Mouse (Mus musculus): ENCODE measurements around the gene Pitpnm1. TPM values are rescaled to one million over a fixed set of nuclear protein-coding genes. Genes with fewer than 3 reads are reported as not detected.
"Not testable (repeated sequence)": the region's sequence is repeated elsewhere in the genome, so short reads cannot be mapped to it uniquely, and the experiment has no call there.

Gene Pitpnm1
- polyA plus RNA-seq, 1 experiment from 2014 or later: 7.3 TPM

GRCm38 (mm10) chr19:4115816-4116215 is 16.0 kb downstream of the Pitpnm1 start:
- 78% methylated on average over 11 of the region's 11 CpGs for WGBS (ENCODE audit: insufficient replicate concordance)
- no peak overlapping the region for H3K4me3 ChIP-seq (ENCODE audit: low read depth, low read length)

GRCm38 (mm10) chr19:4117006-4117405 is 17.2 kb downstream of the Pitpnm1 start:
- Histone ChIP-seq H3K9ac (ENCODE audit: low read depth, low read length) (no peak overlapping the region), H3K4me3 (ENCODE audit: low read depth, low read length) (no peak overlapping the region), H3K4me2 (ENCODE audit: low read depth, low read length) (no peak overlapping the region), H3K4me1 (ENCODE audit: control insufficient read depth, low read depth, low read length) (peaks cover 34% of the 10 kb centered on the region), H3K36me3 (ENCODE audit: control insufficient read depth, insufficient read depth) (peaks cover 11% of the 10 kb centered on the region), H3K27me3 (ENCODE audit: control insufficient read depth, insufficient read depth, low read depth, low read length) (no peaks in the 10 kb centered on the region), H3K27ac (ENCODE audit: low read length) (no peak overlapping the region), H3K9me3 (replicated peaks; ENCODE audit: control insufficient read depth, low read length) (no peaks in the 10 kb centered on the region)
- ATAC-seq (ENCODE audit: low read depth): no peak
- 87% methylated on average over 7 of the region's 7 CpGs for WGBS (ENCODE audit: insufficient replicate concordance)

More at GRCm38 (mm10) chr19:4115816-4116215, 16.0 kb downstream of the Pitpnm1 start:
- Histone ChIP-seq H3K36me3 (ENCODE audit: control insufficient read depth, insufficient read depth) (peaks cover 11% of the 10 kb centered on the region), H3K4me1 (ENCODE audit: control insufficient read depth, low read depth, low read length) (peaks cover 25% of the 10 kb centered on the region), H3K27ac (ENCODE audit: low read length) (no peak overlapping the region), H3K9ac (ENCODE audit: low read depth, low read length) (no peak overlapping the region), H3K4me2 (ENCODE audit: low read depth, low read length) (no peak overlapping the region), H3K27me3 (ENCODE audit: control insufficient read depth, insufficient read depth, low read depth, low read length) (no peaks in the 10 kb centered on the region), H3K9me3 (replicated peaks; ENCODE audit: control insufficient read depth, low read length) (no peaks in the 10 kb centered on the region)
- no peak for ATAC-seq (ENCODE audit: low read depth)

- 81% methylated on average over 2 of the region's 2 CpGs for WGBS (ENCODE audit: insufficient replicate concordance)
- no peaks in the 10 kb centered on the region for H3K9me3 ChIP-seq (replicated peaks; ENCODE audit: control insufficient read depth, low read length)
- peaks cover 11% of the 10 kb centered on the region for H3K36me3 ChIP-seq (ENCODE audit: control insufficient read depth, insufficient read depth)
- H3K4me2 ChIP-seq (ENCODE audit: low read depth, low read length): no peak overlapping the region
- no peaks in the 10 kb centered on the region for H3K27me3 ChIP-seq (ENCODE audit: control insufficient read depth, insufficient read depth, low read depth, low read length)
- H3K9ac ChIP-seq (ENCODE audit: low read depth, low read length): no peak overlapping the region
- no peak overlapping the region for H3K4me3 ChIP-seq (ENCODE audit: low read depth, low read length)
- no peak for ATAC-seq (ENCODE audit: low read depth)
- H3K4me1 ChIP-seq (ENCODE audit: control insufficient read depth, low read depth, low read length): peaks cover 40% of the 10 kb centered on the region
- H3K27ac ChIP-seq (ENCODE audit: low read length): no peak overlapping the region
These were observed 18.6 kb downstream of the Pitpnm1 start for GRCm38 (mm10) chr19:4118350-4118749.

- Histone ChIP-seq H3K27ac (ENCODE audit: low read length) (no peak overlapping the region), H3K9ac (ENCODE audit: low read depth, low read length) (no peak overlapping the region), H3K4me3 (ENCODE audit: low read depth, low read length) (no peak overlapping the region), H3K9me3 (replicated peaks; ENCODE audit: control insufficient read depth, low read length) (no peaks in the 10 kb centered on the region), H3K27me3 (ENCODE audit: control insufficient read depth, insufficient read depth, low read depth, low read length) (no peaks in the 10 kb centered on the region), H3K4me1 (ENCODE audit: control insufficient read depth, low read depth, low read length) (peaks cover 41% of the 10 kb centered on the region), H3K36me3 (ENCODE audit: control insufficient read depth, insufficient read depth) (peaks cover 6% of the 10 kb centered on the region), H3K4me2 (ENCODE audit: low read depth, low read length) (peak overlapping the region; percentile 77)
- ATAC-seq (ENCODE audit: low read depth): no peak
- 54% methylated on average over 6 of the region's 6 CpGs for WGBS (ENCODE audit: insufficient replicate concordance)
These were observed 20.1 kb downstream of the Pitpnm1 start for GRCm38 (mm10) chr19:4119716-4120487.

- no peak overlapping the region for H3K9ac ChIP-seq (ENCODE audit: low read depth, low read length)
- no peaks in the 10 kb centered on the region for H3K27me3 ChIP-seq (ENCODE audit: control insufficient read depth, insufficient read depth, low read depth, low read length)
- 87% methylated on average over 2 of the region's 2 CpGs for WGBS (ENCODE audit: insufficient replicate concordance)
- peaks cover 45% of the 10 kb centered on the region for H3K4me1 ChIP-seq (ENCODE audit: control insufficient read depth, low read depth, low read length)
- ATAC-seq (ENCODE audit: low read depth): no peak
- H3K36me3 ChIP-seq (ENCODE audit: control insufficient read depth, insufficient read depth): peaks cover 2% of the 10 kb centered on the region
- H3K9me3 ChIP-seq (replicated peaks; ENCODE audit: control insufficient read depth, low read length): no peaks in the 10 kb centered on the region
- H3K27ac ChIP-seq (ENCODE audit: low read length): no peak overlapping the region
- H3K4me3 ChIP-seq (ENCODE audit: low read depth, low read length): peak overlapping the region; percentile 63
- H3K4me2 ChIP-seq (ENCODE audit: low read depth, low read length): peak overlapping the region; percentile 77
These were observed 20.7 kb downstream of the Pitpnm1 start for GRCm38 (mm10) chr19:4120496-4120895.

- H3K4me3 ChIP-seq (ENCODE audit: low read depth, low read length): peak overlapping the region; percentile 63
- no peaks in the 10 kb centered on the region for H3K9me3 ChIP-seq (replicated peaks; ENCODE audit: control insufficient read depth, low read length)
- peak; percentile 64 for ATAC-seq (ENCODE audit: low read depth)
- 2% methylated on average over 38 of the region's 38 CpGs for WGBS (ENCODE audit: insufficient replicate concordance)
- peak overlapping the region; percentile 64 for H3K9ac ChIP-seq (ENCODE audit: low read depth, low read length)
- no peaks in the 10 kb centered on the region for H3K36me3 ChIP-seq (ENCODE audit: control insufficient read depth, insufficient read depth)
- no peaks in the 10 kb centered on the region for H3K27me3 ChIP-seq (ENCODE audit: control insufficient read depth, insufficient read depth, low read depth, low read length)
- H3K4me2 ChIP-seq (ENCODE audit: low read depth, low read length): peak overlapping the region; percentile 77
- peaks cover 45% of the 10 kb centered on the region for H3K4me1 ChIP-seq (ENCODE audit: control insufficient read depth, low read depth, low read length)
- peak overlapping the region; percentile 83 for H3K27ac ChIP-seq (ENCODE audit: low read length)
These were observed 21.5 kb downstream of the Pitpnm1 start for GRCm38 (mm10) chr19:4121097-4121805.

- peaks cover 50% of the 10 kb centered on the region for H3K4me1 ChIP-seq (ENCODE audit: control insufficient read depth, low read depth, low read length)
These were observed 22.1 kb downstream of the Pitpnm1 start for GRCm38 (mm10) chr19:4121896-4122295.

GRCm38 (mm10) chr19:4122411-4123370 is 22.9 kb downstream of the Pitpnm1 start:
- WGBS (ENCODE audit: insufficient replicate concordance): 27% methylated on average over 7 of the region's 7 CpGs
- Histone ChIP-seq H3K4me1 (ENCODE audit: control insufficient read depth, low read depth, low read length) (peaks cover 58% of the 10 kb centered on the region), H3K4me2 (ENCODE audit: low read depth, low read length) (peak overlapping the region; percentile 18), H3K9ac (ENCODE audit: low read depth, low read length) (no peak overlapping the region), H3K36me3 (ENCODE audit: control insufficient read depth, insufficient read depth) (no peaks in the 10 kb centered on the region), H3K27me3 (ENCODE audit: control insufficient read depth, insufficient read depth, low read depth, low read length) (no peaks in the 10 kb centered on the region), H3K27ac (ENCODE audit: low read length) (peak overlapping the region; percentile 75), H3K4me3 (ENCODE audit: low read depth, low read length) (no peak overlapping the region), H3K9me3 (replicated peaks; ENCODE audit: control insufficient read depth, low read length) (no peaks in the 10 kb centered on the region)
- no peak for ATAC-seq (ENCODE audit: low read depth)

More at GRCm38 (mm10) chr19:4121896-4122295, 22.1 kb downstream of the Pitpnm1 start:
- H3K27me3 ChIP-seq (ENCODE audit: control insufficient read depth, insufficient read depth, low read depth, low read length); H3K4me3 ChIP-seq (ENCODE audit: low read depth, low read length); H3K9ac ChIP-seq (ENCODE audit: low read depth, low read length); H3K9me3 ChIP-seq (replicated peaks; ENCODE audit: control insufficient read depth, low read length); ATAC-seq (ENCODE audit: low read depth); H3K36me3 ChIP-seq (ENCODE audit: control insufficient read depth, insufficient read depth): not testable (repeated sequence)
- H3K27ac ChIP-seq (ENCODE audit: low read length): peak overlapping the region; percentile 78
- H3K4me2 ChIP-seq (ENCODE audit: low read depth, low read length): peak overlapping the region; percentile 77
- 32% methylated on average over 6 of the region's 6 CpGs for WGBS (ENCODE audit: insufficient replicate concordance)
